Mouse (Mus musculus) C2C12 (cell line): ENCODE measurements around the gene Bfsp2.
A peak's percentile ranks its signal among the peaks of the same experiment; 100 is the strongest.

Experiments
- CEBPB ChIP-seq: IDR thresholded peaks from one replicate; pipeline ENCODE4 v1.6.1; 2011; ENCODE audit warnings: low read depth, mild to moderate bottlenecking, control low read depth, moderate library complexity
- CTCF ChIP-seq: IDR thresholded peaks from one replicate; pipeline ENCODE4 v1.5.1; 2011; ENCODE audit not compliant: control insufficient read depth, insufficient read depth, insufficient read length
- MAX ChIP-seq: IDR thresholded peaks from one replicate; pipeline ENCODE4 v1.6.1; 2011; ENCODE audit warnings: mild to moderate bottlenecking, control low read depth
- MYOG ChIP-seq: IDR thresholded peaks from one replicate; pipeline ENCODE4 v1.6.1; 2011; ENCODE audit not compliant: control insufficient read depth, insufficient read length; ENCODE audit errors: extremely low read depth
- USF1 ChIP-seq: IDR thresholded peaks from one replicate; pipeline ENCODE4 v1.6.1; 2011; ENCODE audit warnings: low read depth, mild to moderate bottlenecking, control low read depth, moderate library complexity

- TF ChIP-seq CTCF (peak; percentile 59), USF1 (peak; percentile 79), MAX (peak; percentile 96), CEBPB (no peak), MYOG (no peak)
These were observed 46.1 kb downstream of the Bfsp2 start for GRCm38 (mm10) chr9:103434116-103434515.
